Mouse (Mus musculus) lung, embryonic 14.5 days (tissue): ENCODE measurements at regions not wholly inside any gene's neighbourhood (a gene's known extent, or its start where the extent isn't known, plus 50 kb on each side); places are given as distances from the start of the nearest gene placed in this dataset.

Experiments
- ATAC-seq: fragments of 200-750 bp; cut with Nextera tagmentation; 2 replicates; pipeline ENCODE4 v1.8.0; 2017; ENCODE audit warnings: mild to moderate bottlenecking, moderate TSS enrichment, moderate library complexity; ENCODE audit not compliant: insufficient read depth
- DNase-seq: peaks from one replicate; pipeline ENCODE4 v3.0.0-alpha.2; 2015
- H3K27ac ChIP-seq: fragments of 300-500 bp; sonication (generic); 2 replicates; pipeline ENCODE4 v1.5.1; 2014; ENCODE audit warnings: low read depth, mild to moderate bottlenecking, moderate library complexity
- H3K27me3 ChIP-seq: fragments of 300-500 bp; sonication (generic); 2 replicates; pipeline ENCODE4 v1.6.1; 2014; ENCODE audit warnings: low read length, control low read depth; ENCODE audit not compliant: insufficient read depth
- H3K36me3 ChIP-seq: fragments of 300-500 bp; sonication (generic); 2 replicates; pipeline ENCODE4 v1.6.1; 2014; ENCODE audit warnings: control low read depth; ENCODE audit not compliant: insufficient read depth
- H3K4me1 ChIP-seq: fragments of 300-500 bp; sonication (generic); 2 replicates; pipeline ENCODE4 v1.6.1; 2014; ENCODE audit warnings: antibody characterized with exemption, control low read depth; ENCODE audit not compliant: insufficient read depth
- H3K4me2 ChIP-seq: fragments of 300-500 bp; sonication (generic); 2 replicates; pipeline ENCODE4 v1.6.1; 2014; ENCODE audit warnings: mild to moderate bottlenecking
- H3K4me3 ChIP-seq: fragments of 300-500 bp; sonication (generic); 2 replicates; pipeline ENCODE4 v1.5.1; 2014; ENCODE audit warnings: low read depth, low read length
- H3K9ac ChIP-seq: fragments of 300-500 bp; sonication (generic); 2 replicates; pipeline ENCODE4 v1.6.1; 2014
- H3K9me3 ChIP-seq: fragments of 300-500 bp; sonication (generic); 2 replicates; pipeline ENCODE4 v1.6.1; 2016; ENCODE audit warnings: low read depth, low read length, control low read depth
- CTCF ChIP-seq: IDR thresholded peaks from 2 replicates; pipeline ENCODE4 v1.5.1; 2016; ENCODE audit warnings: antibody characterized with exemption, low read depth
- WGBS: fragments of 180-500 bp; shearing (Covaris S2); extraction: QIAGEN DNeasy Blood & Tissue Kit; methylation state at CpG from one replicate; pipeline ENCODE4 v1.1.7; 2014; 5-methylcytosine and 5-hydroxymethylcytosine counted together

- Histone ChIP-seq H3K4me3 (no peak overlapping the region), H3K4me2 (no peak overlapping the region), H3K4me1 (no peaks in the 10 kb centered on the region), H3K27me3 (no peaks in the 10 kb centered on the region), H3K27ac (no peak overlapping the region), H3K36me3 (no peaks in the 10 kb centered on the region), H3K9ac (no peak overlapping the region), H3K9me3 (no peaks in the 10 kb centered on the region)
- no peak for TF ChIP-seq CTCF
- ATAC-seq (no peak), DNase-seq (no peak)
- WGBS, result 69% methylated on average over 7 of the region's 7 CpGs
Measured at GRCm38 (mm10) chr5:53412391-53413075, 53.4 kb upstream of the Rbpj start.

DNA sequence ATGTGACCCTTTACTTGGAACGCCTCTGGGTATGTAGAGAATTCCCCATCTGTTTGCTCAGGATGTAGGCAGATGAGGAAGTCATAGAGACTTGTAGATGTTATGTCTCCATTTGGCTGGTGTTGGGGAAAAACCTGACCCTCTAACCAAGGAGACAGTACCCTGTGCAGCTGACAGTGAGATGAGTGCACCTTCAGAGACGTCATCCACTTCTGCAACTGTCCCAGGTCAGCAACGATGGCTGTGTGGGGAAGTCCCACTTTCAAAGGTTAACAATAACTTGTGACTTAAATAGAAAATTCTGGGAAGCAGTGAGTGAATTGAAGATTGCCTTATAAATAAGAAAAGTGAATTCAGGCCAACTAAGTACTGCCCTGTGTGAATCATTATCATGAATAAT is 52.3 kb upstream of the Rbpj start:
- no peak for TF ChIP-seq CTCF
- no peak for DNase-seq
- H3K4me2 ChIP-seq, result no peak overlapping the region
- no peak overlapping the region for H3K9ac ChIP-seq
- ATAC-seq, result no peak
- WGBS, result 74% methylated on average over 3 of the region's 3 CpGs
- no peak overlapping the region for H3K4me3 ChIP-seq
- no peak overlapping the region for H3K27ac ChIP-seq
- no peaks in the 10 kb centered on the region for H3K9me3 ChIP-seq
- no peaks in the 10 kb centered on the region for H3K4me1 ChIP-seq
- H3K36me3 ChIP-seq, result no peaks in the 10 kb centered on the region
- no peaks in the 10 kb centered on the region for H3K27me3 ChIP-seq

DNA sequence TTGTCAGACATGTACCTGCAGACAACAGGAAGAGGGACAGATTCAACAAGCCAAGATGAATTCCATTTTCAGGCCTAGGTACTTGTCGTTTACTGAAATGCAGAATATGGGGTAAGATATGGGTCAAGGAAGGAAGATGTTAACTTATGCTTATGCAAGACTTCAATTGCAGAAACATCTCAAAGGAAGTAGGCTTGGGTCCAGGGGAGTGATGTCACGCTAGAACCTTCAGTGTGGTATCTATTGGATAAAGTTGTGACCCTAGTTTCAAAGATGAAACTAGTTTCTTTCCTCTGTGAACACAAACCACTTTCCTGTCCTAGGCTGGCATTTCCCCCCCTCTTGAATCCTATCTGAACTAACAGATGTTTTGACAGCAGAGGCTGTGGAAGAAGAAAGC is 50.5 kb upstream of the Rbpj start:
- no peak overlapping the region for H3K4me3 ChIP-seq
- no peak overlapping the region for H3K9ac ChIP-seq
- no peaks in the 10 kb centered on the region for H3K27me3 ChIP-seq
- no peaks in the 10 kb centered on the region for H3K9me3 ChIP-seq
- DNase-seq, result no peak
- H3K4me1 ChIP-seq, result no peaks in the 10 kb centered on the region
- H3K27ac ChIP-seq, result no peak overlapping the region
- H3K4me2 ChIP-seq, result no peak overlapping the region
- H3K36me3 ChIP-seq, result no peaks in the 10 kb centered on the region
- TF ChIP-seq CTCF, result no peak
- 85% methylated on average over 2 of the region's 2 CpGs for WGBS
- ATAC-seq, result no peak
